Mouse (Mus musculus) kidney, embryonic 15.5 days (tissue): ENCODE results near the gene Baz2b. TPM values are rescaled to one million over a fixed set of nuclear protein-coding genes. Genes with fewer than 3 reads are reported as not detected.
A peak's percentile ranks its signal among the peaks of the same experiment; 100 is the strongest.

Source experiments
- ATAC-seq: fragments of 200-750 bp; cut with Nextera tagmentation; replicated peaks from 2 replicates; pipeline ENCODE4 v1.8.0; 2017; ENCODE audit warnings: moderate TSS enrichment; ENCODE audit not compliant: low FRiP score
- H3K27ac ChIP-seq: fragments of 300-500 bp; sonication (generic); 2 replicates; pipeline ENCODE4 v1.5.1; 2015; ENCODE audit warnings: mild to moderate bottlenecking, inconsistent platforms
- H3K27me3 ChIP-seq: fragments of 300-500 bp; sonication (generic); 2 replicates; pipeline ENCODE4 v1.6.1; 2015; ENCODE audit warnings: inconsistent platforms
- H3K36me3 ChIP-seq: fragments of 300-500 bp; sonication (generic); 2 replicates; pipeline ENCODE4 v1.6.1; 2015; ENCODE audit warnings: inconsistent platforms
- H3K4me1 ChIP-seq: fragments of 300-500 bp; sonication (generic); 2 replicates; pipeline ENCODE4 v1.6.1; 2015; ENCODE audit warnings: inconsistent platforms
- H3K4me2 ChIP-seq: fragments of 300-500 bp; sonication (generic); 2 replicates; pipeline ENCODE4 v1.6.1; 2015; ENCODE audit warnings: moderate library complexity, mild to moderate bottlenecking, inconsistent platforms
- H3K4me3 ChIP-seq: fragments of 300-500 bp; sonication (generic); replicated peaks from 2 replicates; pipeline ENCODE4 v1.5.1; 2015; ENCODE audit warnings: mild to moderate bottlenecking, inconsistent platforms
- H3K9ac ChIP-seq: fragments of 300-500 bp; sonication (generic); 2 replicates; pipeline ENCODE4 v1.6.1; 2015; ENCODE audit warnings: mild to moderate bottlenecking, inconsistent platforms
- H3K9me3 ChIP-seq: fragments of 300-500 bp; sonication (generic); replicated peaks from 2 replicates; pipeline ENCODE4 v1.6.1; 2016; ENCODE audit warnings: inconsistent platforms
- WGBS: fragments of 180-500 bp; shearing (Covaris S2); methylation state at CpG from one replicate; pipeline ENCODE4 v1.1.7; 2015; ENCODE audit warnings: mixed read lengths; 5-methylcytosine and 5-hydroxymethylcytosine counted together
- polyA plus RNA-seq: library from polyadenylated mRNA; unstranded; fragments of >200 nt; fragmentation: Nextera tagmentation; extraction: Ambion mirVana; gene quantifications from 2 replicates; pipeline ENCODE4 v1.2.1, GENCODE M21; 2015

The Baz2b gene
- polyA plus RNA-seq, 1 experiment from 2014 or later: 55.3 TPM

DNA sequence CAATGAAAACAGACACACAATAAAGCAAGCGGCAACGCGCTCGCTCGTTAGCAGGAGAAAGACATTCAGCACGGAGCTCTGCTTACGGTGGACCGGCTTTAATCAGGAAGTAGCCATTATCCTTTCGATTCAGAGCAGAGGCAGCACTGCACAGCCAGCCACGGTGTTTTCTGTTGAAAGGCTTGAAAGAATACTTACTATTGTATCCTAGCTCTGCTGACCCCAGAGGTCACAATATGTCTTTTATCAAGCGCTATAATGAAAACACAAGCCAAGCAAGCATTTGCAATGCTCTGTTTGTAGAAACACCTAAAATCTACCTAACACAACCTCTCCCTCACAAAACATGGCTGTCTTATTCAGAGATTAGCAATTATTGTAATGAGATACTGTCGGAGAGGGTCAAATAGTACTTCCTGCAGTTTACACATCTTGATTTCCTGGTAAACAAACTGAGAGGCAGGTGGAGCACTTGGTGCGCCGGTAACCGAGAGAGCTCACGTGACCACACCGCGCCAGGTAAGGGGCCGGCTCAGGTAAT is 172.6 kb downstream of the Baz2b start:
- Histone ChIP-seq H3K9me3 (no peaks in the 10 kb centered on the region), H3K9ac (peak overlapping the region; percentile 11), H3K4me1 (0 out of 2 replicates have a peak, but pooled peaks cover 5% of the 10 kb centered on the region), H3K4me2 (peak overlapping the region; percentile 60), H3K27ac (peak overlapping the region; percentile 57; the same call in 1 of the 2 replicates), H3K4me3 (peak overlapping the region; percentile 40), H3K27me3 (no peaks in the 10 kb centered on the region), H3K36me3 (no peaks in the 10 kb centered on the region)
- ATAC-seq: 0 out of 2 replicates have a peak, but pooled peaks have one; percentile 52
- 13% methylated on average over 19 of the region's 19 CpGs for WGBS

GRCm38 (mm10) chr2:60036361-60036760 is 173.3 kb downstream of the Baz2b start:
- H3K9ac ChIP-seq: no peak overlapping the region

GRCm38 (mm10) chr2:60030991-60031390 is 178.6 kb downstream of the Baz2b start:
- no peak for ATAC-seq
- no peaks in the 10 kb centered on the region for H3K36me3 ChIP-seq
- no peak overlapping the region for H3K4me3 ChIP-seq
- no peaks in the 10 kb centered on the region for H3K9me3 ChIP-seq
- 89% methylated on average over 3 of the region's 3 CpGs for WGBS
- H3K27ac ChIP-seq: no peak overlapping the region
- H3K27me3 ChIP-seq: no peaks in the 10 kb centered on the region
- no peaks in the 10 kb centered on the region for H3K4me1 ChIP-seq
- no peak overlapping the region for H3K9ac ChIP-seq
- no peak overlapping the region for H3K4me2 ChIP-seq

More at GRCm38 (mm10) chr2:60036361-60036760, 173.3 kb downstream of the Baz2b start:
- Histone ChIP-seq H3K9me3 (no peaks in the 10 kb centered on the region), H3K4me2 (no peak overlapping the region), H3K4me3 (no peak overlapping the region), H3K36me3 (no peaks in the 10 kb centered on the region), H3K27me3 (no peaks in the 10 kb centered on the region), H3K27ac (no peak overlapping the region), H3K4me1 (0 out of 2 replicates have a peak, but pooled peaks cover 5% of the 10 kb centered on the region)
- WGBS: 65% methylated on average over 3 of the region's 3 CpGs
- no peak for ATAC-seq

GRCm38 (mm10) chr2:60029020-60029419 is 180.6 kb downstream of the Baz2b start:
- Histone ChIP-seq H3K36me3 (no peaks in the 10 kb centered on the region), H3K4me2 (no peak overlapping the region), H3K4me1 (no peaks in the 10 kb centered on the region), H3K9me3 (no peaks in the 10 kb centered on the region), H3K27me3 (no peaks in the 10 kb centered on the region), H3K4me3 (no peak overlapping the region), H3K9ac (no peak overlapping the region), H3K27ac (no peak overlapping the region)
- 91% methylated on average over 5 of the region's 5 CpGs for WGBS
- no peak for ATAC-seq

GRCm38 (mm10) chr2:60027166-60027565 is 182.5 kb downstream of the Baz2b start:
- ATAC-seq: no peak
- WGBS: 79% methylated on average over 5 of the region's 5 CpGs
- Histone ChIP-seq H3K27me3 (no peaks in the 10 kb centered on the region), H3K36me3 (no peaks in the 10 kb centered on the region), H3K27ac (no peak overlapping the region), H3K9me3 (no peaks in the 10 kb centered on the region), H3K4me3 (no peak overlapping the region), H3K9ac (no peak overlapping the region), H3K4me1 (no peaks in the 10 kb centered on the region), H3K4me2 (no peak overlapping the region)

DNA sequence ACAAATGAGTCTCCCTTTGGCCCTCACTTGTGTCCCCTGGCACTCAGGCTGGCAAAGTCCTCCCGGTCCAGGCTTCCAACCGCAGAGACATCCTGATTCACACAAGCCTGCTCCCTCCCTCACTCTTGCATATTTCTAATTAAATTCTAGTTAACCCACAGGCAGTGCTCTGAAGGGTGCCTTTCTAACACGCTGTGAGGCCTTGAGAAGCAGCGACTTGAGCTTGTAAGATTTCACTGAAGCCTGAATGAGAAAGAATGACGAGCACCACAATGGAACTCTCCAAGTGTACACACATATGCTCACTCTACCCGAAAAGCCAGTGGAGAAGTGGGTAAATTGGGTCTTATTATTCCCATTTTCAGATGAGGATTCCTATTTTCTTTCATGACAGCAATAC is 183.1 kb downstream of the Baz2b start:
- ATAC-seq: no peak
- Histone ChIP-seq H3K36me3 (no peaks in the 10 kb centered on the region), H3K9me3 (no peaks in the 10 kb centered on the region), H3K4me3 (no peak overlapping the region), H3K9ac (no peak overlapping the region), H3K4me1 (no peaks in the 10 kb centered on the region), H3K27me3 (no peaks in the 10 kb centered on the region), H3K27ac (no peak overlapping the region), H3K4me2 (no peak overlapping the region)
- 78% methylated on average over 6 of the region's 6 CpGs for WGBS

GRCm38 (mm10) chr2:60023777-60024176 is 185.9 kb downstream of the Baz2b start:
- Histone ChIP-seq H3K9ac (no peak overlapping the region), H3K4me2 (no peak overlapping the region), H3K36me3 (no peaks in the 10 kb centered on the region), H3K27ac (no peak overlapping the region), H3K4me3 (no peak overlapping the region), H3K27me3 (no peaks in the 10 kb centered on the region), H3K9me3 (no peaks in the 10 kb centered on the region), H3K4me1 (no peaks in the 10 kb centered on the region)
- ATAC-seq: no peak
- WGBS: 93% methylated on average over 7 of the region's 7 CpGs

DNA sequence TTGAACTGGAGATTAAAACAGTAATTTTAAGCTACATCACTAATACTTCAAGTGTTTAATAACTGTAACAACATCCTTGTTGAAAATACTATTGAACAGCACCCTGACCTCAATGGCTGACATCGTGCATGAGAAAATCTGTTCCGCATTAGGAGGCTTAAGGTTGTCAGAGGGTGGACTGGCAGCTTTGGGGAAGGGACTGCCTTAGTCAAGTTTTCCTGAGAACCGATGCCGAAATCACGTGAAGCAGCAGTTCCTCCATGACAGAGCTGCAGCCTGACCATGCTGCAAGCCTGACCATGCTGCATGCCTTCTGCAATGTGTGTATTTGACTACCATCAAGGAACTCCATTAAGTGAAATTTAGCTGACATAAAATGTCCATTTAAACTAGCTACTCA is 188.1 kb downstream of the Baz2b start:
- Histone ChIP-seq H3K4me3 (no peak overlapping the region), H3K4me2 (no peak overlapping the region), H3K27me3 (no peaks in the 10 kb centered on the region), H3K9me3 (no peaks in the 10 kb centered on the region), H3K4me1 (no peaks in the 10 kb centered on the region), H3K9ac (no peak overlapping the region), H3K27ac (no peak overlapping the region), H3K36me3 (no peaks in the 10 kb centered on the region)
- ATAC-seq: no peak
- WGBS: 66% methylated on average over 5 of the region's 5 CpGs

GRCm38 (mm10) chr2:60021138-60021537 is 188.5 kb downstream of the Baz2b start:
- 72% methylated on average over 6 of the region's 6 CpGs for WGBS
- H3K4me3 ChIP-seq: no peak overlapping the region
- no peak overlapping the region for H3K4me2 ChIP-seq
- no peak overlapping the region for H3K27ac ChIP-seq
- no peaks in the 10 kb centered on the region for H3K27me3 ChIP-seq
- no peaks in the 10 kb centered on the region for H3K9me3 ChIP-seq
- H3K36me3 ChIP-seq: no peaks in the 10 kb centered on the region
- H3K9ac ChIP-seq: no peak overlapping the region
- ATAC-seq: no peak
- no peaks in the 10 kb centered on the region for H3K4me1 ChIP-seq

- H3K4me1 ChIP-seq: no peaks in the 10 kb centered on the region
- WGBS: 97% methylated on average over 3 of the region's 3 CpGs
- H3K9ac ChIP-seq: no peak overlapping the region
- no peak overlapping the region for H3K4me3 ChIP-seq
- no peaks in the 10 kb centered on the region for H3K36me3 ChIP-seq
- H3K27me3 ChIP-seq: no peaks in the 10 kb centered on the region
- no peaks in the 10 kb centered on the region for H3K9me3 ChIP-seq
- ATAC-seq: no peak
- no peak overlapping the region for H3K4me2 ChIP-seq
- no peak overlapping the region for H3K27ac ChIP-seq
These were observed 189.9 kb downstream of the Baz2b start for GRCm38 (mm10) chr2:60019546-60020250.

DNA sequence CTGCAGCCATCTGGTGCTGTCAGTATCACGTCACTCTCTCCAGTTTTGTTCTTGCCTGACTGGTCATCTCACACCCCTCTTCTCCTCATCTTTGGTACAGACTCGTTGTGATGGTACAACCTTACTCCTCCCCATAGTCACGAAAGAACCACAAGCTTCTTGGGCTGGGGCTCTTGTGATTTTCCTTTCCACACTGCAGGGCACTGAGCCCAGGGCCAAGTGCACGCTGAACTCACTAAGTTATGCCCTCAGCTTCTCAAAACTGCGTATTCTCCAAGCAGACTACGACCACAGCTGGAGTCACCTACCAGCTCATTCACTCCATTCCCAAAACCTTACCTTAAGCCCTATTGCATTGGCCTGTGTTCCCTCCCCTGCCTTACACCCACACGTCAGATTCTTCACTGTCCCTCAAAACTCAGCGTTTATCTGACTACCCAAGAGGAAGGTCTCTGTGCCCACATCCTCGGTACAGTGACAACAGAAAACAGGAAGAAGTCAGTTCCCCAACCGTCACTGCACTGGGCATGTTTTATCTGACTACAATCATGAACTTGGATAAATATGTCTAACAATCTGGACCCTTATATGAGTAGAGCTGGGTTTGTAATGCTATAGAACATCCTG is 190.7 kb downstream of the Baz2b start:
- Histone ChIP-seq H3K36me3 (no peaks in the 10 kb centered on the region), H3K9ac (no peak overlapping the region), H3K4me2 (no peak overlapping the region), H3K27ac (no peak overlapping the region), H3K4me3 (no peak overlapping the region), H3K27me3 (no peaks in the 10 kb centered on the region), H3K9me3 (no peaks in the 10 kb centered on the region), H3K4me1 (no peaks in the 10 kb centered on the region)
- ATAC-seq: no peak
- 83% methylated on average over 10 of the region's 10 CpGs for WGBS

DNA sequence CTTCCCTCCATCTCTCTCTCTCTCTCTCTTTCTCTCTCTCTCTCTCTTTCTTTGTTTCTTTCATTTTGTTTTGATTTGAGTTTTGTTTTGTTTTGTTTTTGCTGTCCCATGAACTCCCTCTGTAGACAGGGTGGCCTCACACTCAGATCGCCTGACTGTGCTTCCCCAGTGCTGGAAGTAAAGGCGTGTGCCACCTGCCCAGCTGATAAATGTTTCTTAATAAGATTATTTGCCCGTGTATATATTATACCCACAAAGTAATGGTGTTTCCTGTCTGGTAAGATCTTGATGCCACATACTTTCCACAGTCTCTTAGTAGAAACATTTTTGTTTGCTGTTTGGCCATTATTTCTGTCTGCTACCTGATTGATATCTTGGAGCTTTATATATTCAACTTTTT is 198.1 kb downstream of the Baz2b start:
- no peaks in the 10 kb centered on the region for H3K9me3 ChIP-seq
- H3K4me3 ChIP-seq: no peak overlapping the region
- no peaks in the 10 kb centered on the region for H3K36me3 ChIP-seq
- H3K4me2 ChIP-seq: no peak overlapping the region
- ATAC-seq: no peak
- H3K27ac ChIP-seq: no peak overlapping the region
- 86% methylated on average over 3 of the region's 3 CpGs for WGBS
- H3K4me1 ChIP-seq: no peaks in the 10 kb centered on the region
- H3K9ac ChIP-seq: no peak overlapping the region
- H3K27me3 ChIP-seq: no peaks in the 10 kb centered on the region
